Mouse (Mus musculus) neural tube, embryonic 10.5 days (tissue): ENCODE results near the gene Homer2.

Experiments
- DNase-seq: peaks from one replicate; pipeline ENCODE4 v3.0.0-alpha.2; 2017; ENCODE audit warnings: low spot score; ENCODE audit errors: extremely low spot score

Homer2 gene

DNA sequence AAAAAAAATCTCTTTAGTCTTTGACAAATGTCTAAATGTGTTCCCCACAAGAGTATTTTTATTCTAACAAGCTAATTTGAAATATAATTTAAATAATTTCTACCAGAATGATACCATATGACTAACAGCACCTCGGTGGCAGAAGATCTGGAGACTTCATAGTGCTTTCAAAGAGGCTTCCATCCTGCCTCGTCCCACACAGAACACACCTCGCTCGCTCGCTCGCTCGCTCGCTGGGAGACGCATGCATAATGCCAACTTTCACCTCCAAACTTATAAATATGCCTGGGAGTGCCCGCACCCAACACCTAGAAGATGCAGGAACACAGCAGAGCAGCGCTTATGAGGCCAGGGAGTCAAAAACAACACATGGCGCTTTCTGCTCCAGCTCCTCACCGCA lies 9.0 kb downstream of the Homer2 start:
- no peak for DNase-seq

DNA sequence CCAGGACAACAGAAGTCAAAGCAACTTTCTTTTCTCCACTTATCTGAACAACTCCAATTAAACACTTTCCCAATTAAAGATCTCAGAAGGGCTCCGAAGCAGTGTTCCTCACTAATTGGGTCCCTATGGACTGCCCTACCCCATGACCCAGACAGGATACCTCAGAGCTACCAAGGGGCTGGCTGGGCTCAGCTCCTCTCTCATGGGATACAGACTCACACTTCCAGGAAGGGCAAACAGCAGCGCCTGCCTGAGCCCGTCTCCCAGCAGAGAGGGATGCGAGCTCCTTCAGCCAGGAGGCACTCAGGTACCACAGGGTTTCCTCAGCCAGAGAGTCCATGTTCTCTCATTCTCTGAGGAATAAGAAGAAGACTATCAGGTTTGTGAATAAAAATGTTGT lies 9.4 kb downstream of the Homer2 start:
- DNase-seq = no peak

DNA sequence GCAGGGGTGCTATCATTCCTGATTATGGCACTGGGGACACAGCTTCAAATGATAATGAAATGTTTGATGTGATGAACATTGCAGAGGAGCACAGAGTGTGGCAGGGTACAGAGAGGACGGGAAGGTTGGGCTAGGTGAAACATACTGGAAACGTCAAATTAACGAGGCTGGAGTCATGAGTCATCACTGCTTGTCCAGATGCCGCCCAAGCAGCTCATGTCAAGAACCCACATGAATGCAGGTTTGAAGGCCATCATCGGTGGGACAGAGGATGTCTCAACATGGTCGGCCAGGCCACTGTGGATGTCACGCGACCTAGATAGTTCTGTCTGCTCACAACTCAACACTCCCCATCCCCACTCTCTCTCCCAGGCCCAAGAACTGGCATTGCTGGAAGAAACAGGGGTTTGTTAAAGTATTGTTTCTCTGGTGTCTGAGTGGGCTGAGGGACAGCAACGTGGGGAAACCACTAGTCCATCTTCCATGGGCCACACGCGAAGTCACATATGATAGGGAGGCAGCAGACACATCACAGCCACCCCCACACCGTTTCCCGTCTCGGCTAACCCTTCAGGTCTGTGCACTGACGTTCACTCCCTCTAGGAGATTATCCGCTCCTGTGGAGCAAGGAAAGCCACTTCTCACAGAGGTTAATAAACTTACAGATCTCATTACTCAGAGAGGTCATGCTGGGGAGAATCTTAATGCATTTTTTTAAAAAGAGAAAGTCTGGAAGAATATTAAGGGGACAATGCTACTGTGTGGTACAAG lies 11.4 kb downstream of the Homer2 start:
- no peak for DNase-seq

DNA sequence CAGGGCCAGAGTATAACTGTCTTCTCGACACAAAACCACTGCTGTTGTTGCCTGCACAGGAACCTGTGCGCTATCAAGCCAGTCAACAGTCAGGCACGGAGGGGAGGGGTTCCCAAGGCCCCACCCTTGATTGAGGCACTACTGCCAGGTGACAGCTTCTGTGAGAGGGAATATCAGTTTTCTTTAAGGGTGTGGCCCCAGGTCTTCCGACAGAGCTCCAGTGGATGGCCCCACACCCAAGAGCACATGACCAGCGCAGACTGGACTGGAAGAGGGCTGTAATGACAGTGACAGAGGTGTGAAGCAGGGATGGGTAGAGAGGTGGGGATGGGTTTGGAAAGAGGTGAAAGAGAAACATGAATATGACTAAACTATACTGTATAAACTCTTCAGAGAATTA lies 16.3 kb downstream of the Homer2 start:
- DNase-seq = no peak

DNA sequence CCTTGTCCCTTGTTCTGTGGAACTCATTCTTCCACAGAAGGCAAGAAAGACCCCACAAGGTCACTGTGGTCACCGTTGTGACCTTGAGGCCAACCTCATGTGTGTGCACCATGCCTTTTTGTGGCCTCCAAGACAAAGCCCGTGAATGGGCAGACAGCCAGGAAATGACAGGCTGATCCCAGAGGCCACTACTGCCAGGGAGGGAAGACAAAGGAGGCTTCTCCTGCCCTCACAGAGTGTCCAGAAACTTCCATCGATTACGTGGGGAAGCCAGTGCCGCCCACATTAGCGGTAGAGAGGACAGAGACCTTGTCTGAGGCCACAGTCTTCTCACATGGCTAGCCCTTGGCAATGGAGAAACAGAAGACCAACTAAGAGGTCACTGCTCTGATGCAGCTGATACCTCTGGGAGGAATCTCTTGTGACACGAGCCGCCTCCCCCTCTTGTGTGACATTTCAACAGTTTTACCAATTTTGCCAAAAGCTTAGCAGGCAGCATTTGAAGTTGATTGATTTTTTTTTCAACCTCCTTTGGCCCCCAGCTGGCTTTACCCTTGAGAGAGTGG lies 18.1 kb downstream of the Homer2 start:
- DNase-seq = no peak

DNA sequence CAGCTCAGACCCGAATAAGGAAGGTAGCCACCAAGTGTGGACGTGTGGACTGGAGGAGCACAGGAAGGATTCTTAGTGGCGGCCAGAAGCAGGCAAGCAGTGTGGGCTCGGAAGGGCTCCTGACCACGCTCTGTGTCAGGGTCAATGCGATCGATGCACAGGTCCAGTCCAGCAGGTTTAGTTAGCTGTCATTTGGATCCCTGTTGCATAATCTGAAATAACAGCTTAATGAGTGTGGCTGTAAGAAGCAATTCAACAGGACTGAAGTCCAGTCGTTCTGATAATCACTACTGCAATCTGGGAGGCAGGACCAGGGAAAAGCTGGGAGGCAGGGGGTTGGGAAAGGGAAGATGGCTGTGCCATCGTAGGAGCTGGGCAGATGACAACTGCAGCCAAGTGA lies 18.9 kb downstream of the Homer2 start:
- DNase-seq = no peak

DNA sequence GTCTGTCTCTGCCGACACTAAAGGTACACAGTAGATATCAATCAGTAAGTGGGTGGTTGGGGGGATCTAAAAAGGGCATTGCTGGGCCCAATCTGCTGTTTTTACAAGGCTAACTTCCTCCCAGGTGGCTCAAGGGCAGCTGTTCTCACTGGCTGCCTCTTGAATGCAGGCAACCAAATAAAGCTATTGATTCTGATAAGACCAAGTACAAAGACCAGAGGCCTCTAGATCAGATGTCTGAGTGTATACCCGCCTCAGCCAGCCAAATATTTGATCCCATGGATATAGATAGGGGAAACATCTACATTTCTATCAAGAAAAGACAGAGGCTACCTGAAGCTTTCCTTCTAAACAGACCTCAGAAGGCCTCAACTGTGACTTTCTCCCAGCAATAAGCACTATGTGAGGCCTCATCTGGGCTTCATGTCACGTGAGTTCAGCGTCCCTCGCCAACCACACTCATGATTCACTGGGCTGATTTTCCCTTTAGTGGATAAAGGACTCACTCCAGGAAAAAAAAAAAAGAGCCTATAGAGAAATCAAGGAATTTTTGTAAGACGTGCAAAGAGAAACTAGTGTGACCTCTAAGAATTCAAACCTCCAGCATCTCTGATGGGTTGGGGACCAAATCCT lies 19.5 kb downstream of the Homer2 start:
- no peak for DNase-seq

DNA sequence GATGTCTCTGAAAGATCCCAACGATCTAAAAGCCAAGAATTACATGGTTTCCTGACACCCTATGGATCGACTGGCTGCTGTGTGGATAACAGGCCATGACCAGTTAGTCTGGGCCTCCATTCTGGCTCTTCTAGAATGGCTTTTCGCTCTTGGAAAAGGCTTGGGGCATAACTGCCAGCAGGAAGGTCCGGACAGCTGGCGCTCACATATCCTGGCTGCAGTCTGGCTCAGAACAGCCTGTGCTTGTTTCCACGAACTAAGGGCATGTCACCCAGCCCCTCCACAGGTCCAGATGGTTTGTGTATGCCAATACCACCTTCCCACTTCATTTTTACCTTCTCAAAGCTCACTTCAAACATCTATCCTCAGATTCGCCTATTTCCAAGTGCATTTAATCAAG lies 22.0 kb downstream of the Homer2 start:
- no peak for DNase-seq

DNA sequence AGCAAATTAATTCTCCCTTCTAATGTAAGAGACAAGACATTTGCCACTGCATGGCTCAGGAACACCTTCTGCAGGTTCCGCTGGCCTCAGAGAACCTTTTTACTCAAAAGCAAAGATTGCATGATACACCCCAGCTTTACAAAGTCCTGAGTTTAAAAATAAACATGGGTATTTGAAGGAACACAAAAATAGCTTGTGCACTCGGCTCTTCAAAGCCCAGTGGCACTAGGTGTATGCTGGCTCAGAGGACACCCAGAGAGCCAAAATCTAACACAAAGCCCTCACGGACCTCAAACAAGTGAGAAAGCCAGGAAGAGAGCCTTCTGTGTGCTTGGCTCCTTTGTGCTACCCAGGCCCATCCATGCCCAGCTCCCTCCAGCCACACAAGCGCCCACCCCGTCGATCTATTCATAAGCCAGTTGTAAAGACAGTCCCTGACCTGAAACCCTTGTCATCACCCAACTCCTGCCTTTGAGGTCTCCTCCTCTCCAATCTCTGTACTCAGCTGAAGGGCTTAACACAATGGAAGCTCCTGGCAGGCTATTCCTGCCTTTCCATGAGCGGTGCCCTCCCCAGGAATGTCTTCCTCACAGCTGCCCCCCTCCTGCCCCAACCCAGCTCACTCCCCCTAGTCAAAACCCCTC lies 23.4 kb downstream of the Homer2 start:
- no peak for DNase-seq

DNA sequence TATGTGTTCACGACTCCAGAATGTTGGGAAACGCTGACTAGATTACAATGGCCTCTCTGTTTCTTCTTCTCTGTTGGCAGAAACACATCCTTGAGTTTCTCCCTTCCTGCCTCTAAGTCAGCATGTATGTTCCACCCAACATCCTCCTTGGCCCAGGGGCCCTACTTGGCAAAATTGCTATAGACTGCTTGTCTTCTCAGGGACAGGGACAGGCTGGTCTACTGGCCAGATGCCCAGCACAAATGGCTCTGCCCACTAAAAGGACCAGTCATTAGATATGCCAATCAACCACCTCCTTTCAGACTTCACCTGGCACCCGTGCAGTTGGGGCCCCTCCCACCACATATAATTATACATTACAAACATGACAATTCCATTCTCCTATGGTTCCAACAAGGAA lies 25.9 kb downstream of the Homer2 start:
- no peak for DNase-seq

DNA sequence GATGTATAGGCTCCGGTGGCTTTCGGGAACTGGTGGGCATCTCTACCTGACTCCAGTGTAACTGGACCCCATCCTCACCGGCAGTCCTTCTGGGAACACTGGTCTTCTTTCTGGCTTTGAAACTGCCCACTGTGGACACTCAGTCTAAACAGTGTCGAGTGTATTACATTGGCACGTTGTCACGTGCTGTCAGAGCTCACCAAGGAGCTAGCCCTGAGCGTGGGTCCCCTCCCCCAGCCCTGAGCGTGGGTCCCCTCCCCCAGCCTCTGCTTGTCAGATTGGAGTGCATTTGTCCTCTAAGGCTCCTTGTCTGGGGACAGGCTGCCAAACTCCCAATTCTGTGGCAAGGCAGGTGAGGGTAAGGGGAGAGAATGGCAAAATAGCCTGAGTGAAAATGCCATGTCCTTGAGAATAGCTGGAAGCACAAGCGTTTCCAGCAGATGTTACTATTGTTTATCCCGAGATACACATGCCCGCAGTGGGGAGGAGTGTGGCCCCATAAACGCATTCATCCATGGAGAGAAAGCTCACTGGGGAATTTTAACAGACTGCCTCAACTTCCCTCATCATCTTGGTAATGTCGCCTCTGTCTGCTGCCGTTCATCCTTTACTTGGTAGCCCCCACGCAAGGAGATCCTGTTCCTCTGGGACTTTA lies 33.8 kb downstream of the Homer2 start:
- no peak for DNase-seq

DNA sequence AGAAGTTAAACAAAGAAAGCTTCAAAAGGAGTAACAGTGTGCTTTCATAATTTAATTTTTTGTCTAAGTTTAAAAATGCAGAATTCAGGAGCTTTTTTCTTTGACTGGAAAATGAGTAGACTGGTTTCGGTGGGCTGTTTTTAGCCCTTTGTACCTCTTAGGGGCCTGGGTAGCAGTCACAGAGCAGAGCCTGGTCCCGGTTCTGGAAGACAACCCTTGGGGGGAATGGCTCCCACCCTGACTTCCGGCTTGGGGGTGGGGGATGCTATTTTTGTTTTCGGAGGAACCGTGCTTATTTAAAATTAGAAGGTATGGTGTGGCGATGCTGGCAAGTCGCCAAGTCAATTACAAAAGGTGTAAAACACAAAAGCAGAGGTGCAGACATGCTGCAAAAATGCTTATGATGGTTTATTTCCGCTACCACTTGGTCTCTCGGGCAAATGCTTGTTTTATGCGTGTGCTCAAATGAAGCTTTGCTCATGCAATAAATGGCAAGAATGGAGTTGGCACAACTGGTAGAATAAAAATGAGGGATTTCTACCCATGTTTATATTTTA lies 34.5 kb downstream of the Homer2 start:
- DNase-seq = no peak

DNA sequence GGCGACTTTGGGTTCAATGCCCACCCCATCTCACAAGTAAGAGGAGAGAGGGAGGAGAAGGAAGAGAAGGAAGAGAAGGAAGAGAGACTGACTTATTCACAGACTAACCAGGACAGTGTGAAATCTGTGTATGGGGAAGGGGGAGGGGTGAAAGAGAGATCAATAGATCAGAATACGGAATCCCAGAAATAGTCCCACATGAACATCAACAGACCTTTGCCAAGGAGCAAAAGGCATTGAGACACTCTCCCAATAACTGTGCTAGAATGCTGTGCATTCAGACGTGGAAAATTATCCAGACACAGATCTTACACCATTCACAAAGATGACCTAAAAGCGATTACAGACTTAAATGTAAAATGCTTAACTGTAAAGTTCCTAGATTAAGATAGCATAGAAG lies 40.2 kb downstream of the Homer2 start:
- DNase-seq = no peak

DNA sequence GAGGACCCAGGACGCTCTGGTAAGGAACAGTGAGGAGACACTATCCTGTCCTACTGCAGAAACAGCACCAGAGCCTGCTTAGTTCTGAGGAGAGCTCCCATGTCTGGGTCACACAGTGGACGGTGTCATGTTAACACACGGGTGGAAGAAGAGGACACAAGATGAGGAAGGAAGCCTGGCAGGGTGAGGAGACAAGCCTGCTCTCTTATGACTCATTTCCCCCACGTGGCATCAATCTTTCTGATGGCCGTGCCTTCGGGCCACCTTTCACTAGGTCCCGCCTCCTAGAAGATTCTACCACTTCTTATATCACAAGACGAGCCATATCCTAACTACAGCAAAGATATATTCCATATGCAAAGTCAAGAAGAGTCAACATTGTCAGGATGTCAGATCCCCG lies 40.7 kb downstream of the Homer2 start:
- DNase-seq = no peak

DNA sequence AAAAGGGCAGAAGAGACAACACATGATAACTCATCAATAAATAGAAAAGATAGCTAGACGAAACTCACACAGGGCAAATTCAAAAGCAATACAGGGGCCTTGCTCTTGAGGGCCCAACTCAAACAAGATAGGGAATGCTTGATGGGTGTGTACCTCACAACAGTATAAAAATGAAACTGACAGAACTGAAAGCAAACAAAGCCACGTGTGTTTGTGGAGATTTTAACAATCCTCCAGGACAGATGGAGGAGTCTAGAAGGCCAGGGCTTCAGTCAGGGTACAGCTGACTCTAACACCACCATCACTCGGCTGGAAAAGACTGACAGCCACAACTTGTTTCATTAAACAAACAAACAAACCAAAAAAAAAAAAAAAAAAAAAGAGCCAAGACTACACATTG lies 44.3 kb downstream of the Homer2 start:
- DNase-seq = no peak

DNA sequence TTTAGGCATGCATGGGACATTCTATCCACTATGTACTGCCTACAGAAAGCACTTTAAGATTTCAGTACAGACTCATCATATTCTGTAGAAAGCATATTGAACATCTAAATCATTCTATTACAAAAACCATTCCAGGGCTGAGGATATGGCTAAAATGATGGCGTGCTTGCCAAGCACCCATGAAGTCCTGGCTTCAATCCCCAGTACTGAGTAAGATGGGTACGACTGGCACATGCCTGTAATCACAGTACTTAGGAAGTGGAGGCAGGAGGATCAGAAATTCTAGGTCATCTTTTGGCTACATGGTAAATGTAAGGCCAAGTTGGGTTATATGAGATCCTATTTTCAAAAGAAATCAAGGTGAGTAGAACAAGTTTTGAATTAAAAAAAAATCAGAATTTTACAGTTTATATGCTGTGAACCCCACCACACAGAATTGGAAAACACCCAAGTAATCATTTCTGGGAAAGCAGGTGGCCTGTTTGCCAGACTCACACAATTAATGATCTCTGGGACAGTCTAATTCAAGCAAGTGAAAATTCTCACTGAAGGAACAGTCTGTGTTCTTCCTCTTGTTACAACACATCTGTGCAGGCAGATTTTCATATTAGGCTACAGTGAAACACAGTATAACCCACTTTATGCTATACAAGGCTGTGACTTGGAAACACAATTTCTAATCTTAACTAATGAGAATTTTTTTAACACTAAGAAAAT lies 49.5 kb downstream of the Homer2 start:
- DNase-seq = no peak

DNA sequence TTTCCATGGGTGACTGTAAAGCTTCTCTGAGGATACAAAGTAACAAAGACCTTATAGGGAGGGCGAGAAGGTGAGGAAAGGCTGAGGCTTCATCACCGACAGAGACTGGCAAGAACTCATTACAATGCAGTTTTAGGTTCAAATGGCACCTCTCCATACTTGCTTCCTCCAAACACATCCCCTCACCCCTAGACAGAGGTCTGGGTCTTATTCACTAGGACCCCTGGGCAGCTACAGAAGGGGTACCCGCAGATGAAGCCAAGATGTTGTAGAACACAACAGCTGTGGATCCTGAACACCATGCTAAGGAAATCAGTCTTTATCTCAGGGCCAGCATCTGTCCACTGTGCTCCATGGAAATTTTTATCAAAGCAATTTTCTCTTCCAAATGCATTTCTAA lies 50.3 kb downstream of the Homer2 start:
- no peak for DNase-seq

DNA sequence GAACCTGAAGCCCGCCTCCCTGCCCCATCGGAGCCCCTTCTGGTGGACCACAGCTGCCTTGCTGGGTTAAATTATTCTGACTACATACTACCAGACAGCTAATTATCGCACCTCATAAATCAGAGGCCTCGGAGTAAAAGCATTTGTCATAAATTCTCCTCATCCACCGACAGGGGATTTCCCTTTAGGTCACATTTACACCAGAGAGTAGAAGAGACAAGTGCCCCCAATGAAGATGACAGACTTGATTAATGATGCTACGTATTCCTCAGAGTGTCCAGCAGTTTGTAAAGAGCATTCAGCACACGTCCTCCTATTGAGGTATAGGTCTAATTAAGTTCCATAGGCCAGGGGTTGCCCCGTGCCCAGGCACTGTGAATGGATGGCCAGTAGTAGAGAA lies 50.7 kb downstream of the Homer2 start:
- DNase-seq = peak; percentile 31

DNA sequence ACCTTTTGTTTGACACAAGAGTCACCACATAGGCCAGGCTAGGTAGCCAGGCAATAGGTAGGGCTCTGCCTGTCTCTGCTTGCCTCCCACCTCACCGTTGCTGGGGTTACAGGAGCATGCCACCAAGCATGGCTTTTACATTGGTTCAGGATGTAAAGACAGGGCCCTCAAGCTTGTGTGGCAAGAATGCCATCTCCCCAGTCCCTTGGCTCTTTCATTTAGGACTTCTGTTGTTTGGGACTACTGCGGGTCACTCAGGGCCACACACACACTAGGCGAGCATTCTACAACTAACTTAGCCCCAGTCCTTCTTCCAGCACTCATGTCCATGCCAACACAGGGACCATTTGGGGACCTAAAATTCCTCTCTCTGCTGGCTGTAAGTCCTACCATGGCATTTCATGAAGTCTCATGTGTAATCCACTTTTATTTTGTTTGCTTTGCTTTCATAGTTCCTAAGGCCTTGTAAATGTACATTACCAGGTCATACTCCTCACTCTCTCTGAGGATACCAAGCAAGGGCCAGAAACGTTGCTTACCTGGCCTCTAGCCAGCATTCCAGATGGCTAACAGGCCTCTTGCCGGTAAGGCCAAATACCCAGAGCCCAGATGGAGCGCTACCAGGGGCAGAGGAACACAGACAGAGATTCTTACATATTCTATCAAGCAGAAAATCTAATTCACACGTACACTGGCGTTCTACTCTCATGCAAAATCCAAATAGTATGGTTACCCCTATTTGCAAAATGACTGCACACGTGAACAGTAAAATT lies 52.2 kb downstream of the Homer2 start:
- no peak for DNase-seq

DNA sequence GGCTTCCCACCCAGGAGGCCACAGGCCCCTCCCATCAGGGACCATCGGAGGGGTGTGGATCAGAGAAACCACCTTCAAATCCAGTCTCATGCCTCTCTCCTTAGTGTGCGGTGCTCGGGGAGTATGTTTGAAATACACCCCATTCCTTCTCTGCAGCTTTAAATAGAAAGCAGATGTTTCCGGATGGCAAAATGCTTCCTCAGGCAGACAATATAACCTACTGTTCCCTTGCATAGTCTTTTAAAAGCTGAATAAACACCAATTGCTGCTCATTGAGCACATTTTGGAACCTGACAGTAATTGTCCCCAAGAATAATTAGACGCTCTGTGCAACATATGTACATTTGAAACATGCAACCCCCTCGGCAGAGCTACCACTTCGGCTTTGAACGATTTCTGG lies 53.3 kb downstream of the Homer2 start:
- DNase-seq = no peak
